Comparison of ENCODE assay signal across 9 mouse cellular contexts in genomic region chr6:85915141-85915538, GRCm38 (mm10). TPM values are rescaled to one million over a fixed set of nuclear protein-coding genes. Genes with fewer than 3 reads are reported as not detected.
DNase-seq lines count a peak whose midpoint lies in the region; ATAC-seq and TF ChIP-seq lines count a peak whose summit lies in the region.
"Had no signal": no experiment of that assay in that cellular context is flagged by ENCODE, and none has a peak within 500 bp of the region (broad histone marks: within the 10 kb centered on the region; RNA-seq: fewer than 3 reads in every experiment).

No protein-coding gene starts in this region.

- no peaks in the 10 kb centered on the region for H3K27me3 ChIP-seq in hindbrain, embryonic 16.5 days (replicated peaks; ENCODE audit: control insufficient read depth, insufficient read depth, low read length)
- no peaks in the 10 kb centered on the region for H3K27me3 ChIP-seq in midbrain, embryonic 12.5 days
- H3K27me3 ChIP-seq: Patski had no signal

- ATAC-seq in hindbrain, embryonic 16.5 days: 0 out of 2 replicates have a peak, but pooled peaks have one; percentile 9
- peak; percentile 7; the same call in 1 of the 2 replicates for ATAC-seq in midbrain, embryonic 12.5 days (ENCODE audit: low FRiP score, low read depth)

- no peak for TF ChIP-seq CTCF in gastrocnemius, adult 2 months (IDR thresholded peaks at IDR 0.05)

- no peaks in the 10 kb centered on the region for H3K36me3 ChIP-seq in hindbrain, embryonic 16.5 days (ENCODE audit: control insufficient read depth, insufficient read depth, low read length)
- no peaks in the 10 kb centered on the region for H3K36me3 ChIP-seq in midbrain, embryonic 12.5 days

- peak overlapping the region; percentile 79 for H3K9ac ChIP-seq in hindbrain, embryonic 16.5 days (ENCODE audit: low read depth, low read length)
- peak overlapping the region; percentile 74 for H3K9ac ChIP-seq in midbrain, embryonic 12.5 days (replicated peaks)

- intact Hi-C loops in gastrocnemius, adult 2 months (cut with DNase I): loop anchor here (2.0 to 10.0 kb wide), 2 partner anchors 46 to 330 kb away; partner anchors contain the start of genes Alms1 and Dusp11
- intact Hi-C loops in gastrocnemius, postnatal 14 days (cut with DNase I; ENCODE audit: low total_unique reads): no loop called here

- H3K4me1 ChIP-seq in hindbrain, embryonic 16.5 days (ENCODE audit: control insufficient read depth, insufficient read depth, low read depth, low read length): peaks cover 12% of the 10 kb centered on the region
- H3K4me1 ChIP-seq in midbrain, embryonic 12.5 days: peaks cover 14% of the 10 kb centered on the region

- H3K27ac ChIP-seq in gastrocnemius, adult 2 months: peak overlapping the region; percentile 92
- peak overlapping the region; percentile 89 for H3K27ac ChIP-seq in hindbrain, embryonic 16.5 days (ENCODE audit: low read depth, low read length)
- H3K27ac ChIP-seq in midbrain, embryonic 12.5 days (replicated peaks): peak overlapping the region; percentile 89

- 4% methylated on average over 11 of the region's 11 CpGs for WGBS in hindbrain, embryonic 16.5 days
- 5% methylated on average over 11 of the region's 11 CpGs for WGBS in midbrain, embryonic 12.5 days

- H3K4me2 ChIP-seq in hindbrain, embryonic 16.5 days (ENCODE audit: low read length): peak overlapping the region; percentile 93
- H3K4me2 ChIP-seq in midbrain, embryonic 12.5 days (replicated peaks): peak overlapping the region; percentile 88

- no peaks in the 10 kb centered on the region; the same call in 1 of the 2 replicates for H3K9me3 ChIP-seq in hindbrain, embryonic 16.5 days (ENCODE audit: control insufficient read depth, low read length)
- H3K9me3 ChIP-seq in midbrain, embryonic 12.5 days: no peaks in the 10 kb centered on the region

- no peak for DNase-seq in gastrocnemius, adult 2 months
- DNase-seq in gastrocnemius, postnatal 14 days: no peak
- peak; percentile 45 for DNase-seq in thymus, postnatal 4 days
- DNase-seq in thymus, postnatal 36 days: no peak
- DNase-seq in B cell, adult 2 months: no peak
- DNase-seq in gastrocnemius, postnatal 4 days (ENCODE audit: low spot score in 2 of 2): no peak

- peak overlapping the region; percentile 77 for H3K4me3 ChIP-seq in gastrocnemius, adult 2 months
- peak overlapping the region; percentile 72 for H3K4me3 ChIP-seq in hindbrain, embryonic 16.5 days (ENCODE audit: low read length)
- H3K4me3 ChIP-seq in midbrain, embryonic 12.5 days: peak overlapping the region; percentile 64

RNA-seq across cellular contexts. Expression of gene Nat8f1, which starts 0.3 kb away (rescaled TPM):
- total RNA-seq in gastrocnemius, adult 2 months (2021): 1 to 10 TPM in 1 of 2 experiments, under 1 TPM in 1; 0.97 to 2.2 TPM
- 1 to 10 TPM; 1.9 to 2.2 TPM for total RNA-seq in gastrocnemius, postnatal 14 days (2021)
- polyA plus RNA-seq in hindbrain, embryonic 16.5 days (2015; fragmentation: Nextera tagmentation; extraction: Ambion mirVana): 20.1 and 20.4 TPM in 2 replicates
- polyA plus RNA-seq in midbrain, embryonic 12.5 days (2016; fragmentation: Nextera tagmentation; extraction: Ambion mirVana): 8.3 and 9.5 TPM in 2 replicates
- 1 to 10 TPM; 1.6 to 1.9 TPM for total RNA-seq in gastrocnemius, postnatal 4 days (2021)

RNA-seq across cellular contexts. Expression of gene Tprkb, which starts 3.5 kb away (rescaled TPM):
- total RNA-seq in gastrocnemius, adult 2 months (2021): 10 to 100 TPM; 17.0 to 18.7 TPM
- total RNA-seq in gastrocnemius, postnatal 14 days (2021): 10 to 100 TPM; 19.0 to 19.5 TPM
- polyA plus RNA-seq in hindbrain, embryonic 16.5 days (2015; fragmentation: Nextera tagmentation; extraction: Ambion mirVana): 49.3 and 53.3 TPM in 2 replicates
- 35.5 and 41.4 TPM in 2 replicates for polyA plus RNA-seq in midbrain, embryonic 12.5 days (2016; fragmentation: Nextera tagmentation; extraction: Ambion mirVana)
- 10 to 100 TPM; 25.7 to 25.8 TPM for total RNA-seq in gastrocnemius, postnatal 4 days (2021)

RNA-seq across cellular contexts. Expression of gene Nat8f4, which starts 10.5 kb away (rescaled TPM):
- total RNA-seq in gastrocnemius, adult 2 months (2021): under 1 TPM; 0.15 to 0.28 TPM
- under 1 TPM; 0.33 to 0.74 TPM for total RNA-seq in gastrocnemius, postnatal 14 days (2021)
- 7.4 and 7.7 TPM in 2 replicates for polyA plus RNA-seq in hindbrain, embryonic 16.5 days (2015; fragmentation: Nextera tagmentation; extraction: Ambion mirVana)
- 6.6 and 7.2 TPM in 2 replicates for polyA plus RNA-seq in midbrain, embryonic 12.5 days (2016; fragmentation: Nextera tagmentation; extraction: Ambion mirVana)
- total RNA-seq in gastrocnemius, postnatal 4 days (2021): 1 to 10 TPM; 1.0 to 1.5 TPM

RNA-seq across cellular contexts. Expression of gene Nat8f2, which starts 46.2 kb away (rescaled TPM):
- total RNA-seq in gastrocnemius, adult 2 months (2021): not detected
- under 1 TPM; 0.24 to 0.27 TPM for total RNA-seq in gastrocnemius, postnatal 14 days (2021)
- not detected in 2 replicates for polyA plus RNA-seq in hindbrain, embryonic 16.5 days (2015; fragmentation: Nextera tagmentation; extraction: Ambion mirVana)
- not detected in 2 replicates for polyA plus RNA-seq in midbrain, embryonic 12.5 days (2016; fragmentation: Nextera tagmentation; extraction: Ambion mirVana)
- total RNA-seq in gastrocnemius, postnatal 4 days (2021): under 1 TPM; 0.08 to 0.20 TPM

RNA-seq across cellular contexts. Expression of gene Dusp11, which starts 46.3 kb away (rescaled TPM):
- 10 to 100 TPM; 29.2 to 36.5 TPM for total RNA-seq in gastrocnemius, adult 2 months (2021)
- total RNA-seq in gastrocnemius, postnatal 14 days (2021): 10 to 100 TPM; 36.6 to 44.1 TPM
- polyA plus RNA-seq in hindbrain, embryonic 16.5 days (2015; fragmentation: Nextera tagmentation; extraction: Ambion mirVana): 40.7 and 46.7 TPM in 2 replicates
- 42.7 and 53.7 TPM in 2 replicates for polyA plus RNA-seq in midbrain, embryonic 12.5 days (2016; fragmentation: Nextera tagmentation; extraction: Ambion mirVana)
- total RNA-seq in gastrocnemius, postnatal 4 days (2021): 10 to 100 TPM; 61.6 to 72.7 TPM
